Mouse (Mus musculus) olfactory bulb, adult 2 months (tissue): ENCODE measurements around the gene Tsr1. TPM values are rescaled to one million over a fixed set of nuclear protein-coding genes. Genes with fewer than 3 reads are reported as not detected.

Source experiments
- H3K27ac ChIP-seq: fragments of 200-500 bp; 2 replicates; pipeline ENCODE4 v1.5.1; 2012; ENCODE audit warnings: low read depth, low read length; ENCODE audit not compliant: insufficient read depth
- H3K4me1 ChIP-seq: fragments of 200-500 bp; 2 replicates; pipeline ENCODE4 v1.6.1; 2012; ENCODE audit warnings: low read length; ENCODE audit not compliant: control insufficient read depth, insufficient read depth
- H3K4me3 ChIP-seq: fragments of 200-500 bp; 2 replicates; pipeline ENCODE4 v1.5.1; 2012; ENCODE audit warnings: mild to moderate bottlenecking, low read depth, low read length, moderate library complexity; ENCODE audit not compliant: insufficient read depth
- CTCF ChIP-seq: fragments of 200-500 bp; IDR thresholded peaks from 2 replicates; pipeline ENCODE4 v1.5.1; 2012; ENCODE audit warnings: low read depth, mild to moderate bottlenecking, low read length, moderate library complexity; ENCODE audit not compliant: insufficient read depth
- POLR2A ChIP-seq: fragments of 200-500 bp; IDR thresholded peaks from 2 replicates; pipeline ENCODE4 v1.6.1; 2012; ENCODE audit warnings: mild to moderate bottlenecking, low read depth, low read length, moderate library complexity; ENCODE audit not compliant: insufficient read depth
- WGBS: fragments of 180-500 bp; shearing (Covaris S2); methylation state at CpG from one replicate; pipeline ENCODE4 v1.1.7; 2018; 5-methylcytosine and 5-hydroxymethylcytosine counted together
- polyA plus RNA-seq: library from polyadenylated mRNA; stranded (reverse); fragments of >200 nt; gene quantifications from 2 replicates; pipeline ENCODE4 v1.2.4, GENCODE M21; 2012; ENCODE audit warnings: low replicate concordance; ENCODE audit not compliant: missing spikeins, insufficient read depth, insufficient read length

Gene Tsr1
- polyA plus RNA-seq, 1 experiment: not detected

DNA sequence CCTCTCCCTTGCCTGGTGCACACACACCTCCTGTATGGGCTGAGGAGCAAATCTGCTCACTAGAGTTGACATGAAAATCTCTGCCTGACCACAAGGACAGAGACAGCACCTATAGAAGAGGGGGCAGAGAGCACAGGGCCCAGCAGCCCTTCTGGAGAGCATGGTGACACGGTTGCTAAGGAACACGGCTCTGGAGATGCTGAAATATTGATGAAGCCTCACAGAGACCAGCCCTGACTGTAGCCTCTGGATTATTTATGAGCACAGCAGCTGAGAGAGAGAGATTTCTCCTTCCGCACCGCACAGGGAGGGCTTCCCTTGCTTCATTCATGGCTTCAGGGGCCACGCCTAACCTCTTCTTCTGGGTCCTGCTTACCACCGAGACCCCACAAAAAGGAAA is 28.3 kb upstream of the Tsr1 start:
- no peak for TF ChIP-seq POLR2A
- no peak for TF ChIP-seq CTCF
- H3K27ac ChIP-seq: no peak overlapping the region
- peaks cover 16% of the 10 kb centered on the region for H3K4me1 ChIP-seq
- WGBS: 88% methylated on average over 6 of the region's 6 CpGs
- no peak overlapping the region for H3K4me3 ChIP-seq

DNA sequence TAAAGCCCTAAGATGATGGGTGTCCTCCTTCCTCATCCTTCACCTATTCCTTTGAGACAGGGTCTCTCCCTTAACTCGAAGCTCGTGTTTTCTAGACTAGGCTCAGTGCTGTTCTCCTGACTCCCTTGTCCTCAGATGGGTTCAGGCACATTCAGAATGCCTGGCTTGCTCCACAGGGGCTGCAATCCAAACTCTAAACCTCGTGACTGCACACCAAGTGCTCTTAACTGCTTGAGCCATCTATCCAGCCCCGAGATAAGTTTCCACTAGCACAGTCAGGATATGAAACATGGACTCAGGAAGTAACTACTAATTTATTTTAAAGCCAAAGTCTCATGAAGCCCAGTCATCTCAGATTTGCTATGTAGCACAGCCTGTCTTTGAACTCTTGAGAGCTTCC is 27.3 kb upstream of the Tsr1 start:
- WGBS: 65% methylated on average over 4 of the region's 4 CpGs
- H3K4me3 ChIP-seq: no peak overlapping the region
- peaks cover 20% of the 10 kb centered on the region for H3K4me1 ChIP-seq
- H3K27ac ChIP-seq: no peak overlapping the region
- TF ChIP-seq POLR2A (no peak), CTCF (no peak)

DNA sequence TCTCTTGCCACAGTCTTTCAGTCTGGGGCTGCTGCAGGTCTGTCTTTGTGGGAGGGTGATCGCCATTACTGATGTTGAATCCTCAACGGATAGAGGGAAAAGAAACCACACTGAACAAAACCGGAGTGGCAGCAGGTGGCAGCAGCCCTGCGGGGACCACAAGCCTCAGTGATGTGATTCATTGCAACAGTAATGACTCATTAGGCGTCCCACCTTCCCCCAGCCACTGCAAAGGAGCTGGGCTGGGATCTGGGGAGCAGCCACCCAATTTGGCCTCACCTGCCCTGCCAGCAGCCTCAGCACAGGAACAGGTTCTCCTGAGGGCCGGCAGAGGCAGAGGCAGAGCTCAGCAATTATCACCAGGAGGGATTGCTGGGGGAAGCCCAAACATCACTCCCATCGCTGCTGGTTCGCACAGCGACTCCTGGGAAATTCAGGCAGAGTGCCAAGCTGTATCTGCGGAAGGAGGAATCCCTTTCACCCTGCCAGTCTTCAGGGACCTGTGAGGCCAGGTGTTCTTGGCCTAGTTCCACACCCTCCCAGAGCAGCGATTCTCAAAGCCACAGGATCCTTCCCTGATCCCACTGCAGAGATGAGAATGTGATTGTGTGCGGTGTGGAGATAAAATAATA is 26.8 kb upstream of the Tsr1 start:
- Histone ChIP-seq H3K27ac (peak overlapping the region; percentile 23; the same call in 1 of the 2 replicates), H3K4me1 (peaks cover 20% of the 10 kb centered on the region), H3K4me3 (no peak overlapping the region; the same call in 1 of the 2 replicates)
- WGBS: 13% methylated on average over 12 of the region's 12 CpGs
- TF ChIP-seq POLR2A (no peak), CTCF (no peak)

DNA sequence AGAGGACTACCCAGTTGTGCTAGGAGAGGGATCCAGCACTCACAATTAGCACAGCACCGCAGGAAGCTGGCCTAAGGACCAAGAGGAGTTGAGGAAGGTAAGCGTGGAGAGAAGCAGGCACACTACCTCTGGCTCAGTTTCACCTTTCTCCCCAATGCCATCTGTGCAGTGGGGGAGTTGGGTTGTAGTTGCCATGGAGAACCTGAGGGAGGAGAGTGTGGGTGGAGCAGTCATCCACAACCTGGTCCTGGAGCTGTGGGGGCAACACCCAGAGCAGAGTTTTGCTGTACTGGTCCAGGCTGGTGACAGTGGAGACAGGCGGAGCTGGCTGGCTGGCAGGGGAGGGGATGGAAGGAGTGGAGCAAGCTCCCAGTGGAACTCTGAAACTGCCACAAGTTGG is 23.2 kb upstream of the Tsr1 start:
- H3K4me3 ChIP-seq: no peak overlapping the region
- WGBS: 75% methylated on average over 3 of the region's 3 CpGs
- H3K27ac ChIP-seq: no peak overlapping the region
- TF ChIP-seq CTCF: no peak
- no peak for TF ChIP-seq POLR2A
- H3K4me1 ChIP-seq: peaks cover 20% of the 10 kb centered on the region

DNA sequence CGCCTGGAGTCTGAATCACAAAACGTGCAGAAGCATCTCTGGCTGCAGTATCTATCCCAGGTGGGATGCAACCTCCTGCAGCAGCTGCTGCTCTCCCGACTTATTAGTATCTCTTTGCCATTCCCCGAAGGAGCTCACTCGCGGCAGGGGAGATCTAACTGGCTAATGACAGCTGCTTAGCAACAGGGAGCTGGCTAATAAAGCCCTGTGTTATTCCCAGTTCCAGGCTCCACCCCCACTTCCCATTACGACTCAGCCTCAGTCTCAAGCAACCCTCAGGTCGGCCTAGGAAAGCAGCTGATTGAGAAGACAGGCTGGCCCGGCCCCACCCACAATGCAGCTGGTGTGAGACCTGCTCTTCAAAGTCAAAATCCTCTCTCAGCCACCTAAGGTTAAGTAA is 21.1 kb upstream of the Tsr1 start:
- TF ChIP-seq POLR2A (no peak), CTCF (no peak)
- WGBS: 5% methylated on average over 9 of the region's 9 CpGs
- Histone ChIP-seq H3K4me3 (no peak overlapping the region), H3K27ac (peak overlapping the region; percentile 10; the same call in 1 of the 2 replicates), H3K4me1 (peaks cover 17% of the 10 kb centered on the region)

DNA sequence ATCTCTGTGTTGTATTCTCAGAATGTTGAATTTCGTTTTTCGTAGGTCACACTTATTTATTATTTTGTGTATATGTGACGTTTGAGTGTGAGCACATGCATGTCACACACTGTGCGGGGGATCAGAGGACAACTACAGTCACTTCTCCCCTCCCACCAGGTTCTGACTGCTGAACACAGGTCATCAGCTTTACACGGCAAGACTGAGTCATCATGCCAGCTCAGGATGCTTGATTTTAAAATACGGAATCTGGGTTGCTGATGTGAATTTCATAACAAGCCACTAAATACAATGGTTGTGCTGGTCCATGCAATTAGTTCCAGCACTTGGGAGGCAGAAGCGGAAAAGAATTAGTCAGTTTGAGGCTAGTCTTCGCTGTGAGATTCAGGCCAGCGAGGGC is 16.9 kb upstream of the Tsr1 start:
- Histone ChIP-seq H3K4me1 (peaks cover 18% of the 10 kb centered on the region), H3K27ac (peak overlapping the region; percentile 56), H3K4me3 (no peak overlapping the region)
- TF ChIP-seq CTCF: no peak
- TF ChIP-seq POLR2A: no peak
- 41% methylated on average over 9 of the region's 9 CpGs for WGBS

DNA sequence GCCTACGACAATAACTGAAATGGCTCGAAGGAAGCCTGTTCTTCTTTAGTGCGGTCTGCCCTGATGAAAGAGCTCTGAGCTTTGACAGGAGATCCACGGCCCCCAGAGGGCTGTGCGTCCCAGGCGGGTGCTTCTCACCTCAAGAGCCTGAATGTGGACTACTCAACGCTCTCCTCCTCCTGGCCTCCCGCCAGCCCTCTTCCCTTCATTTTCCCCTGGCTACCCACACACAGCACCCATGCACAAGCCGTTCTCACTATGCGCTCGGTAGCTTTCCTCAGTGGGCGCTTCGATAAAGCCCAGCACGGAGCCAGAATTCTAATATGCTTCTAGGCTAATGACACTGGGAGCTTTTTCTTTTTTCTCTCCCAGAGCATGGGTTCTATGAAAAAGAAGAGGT is 15.9 kb upstream of the Tsr1 start:
- H3K27ac ChIP-seq: peak overlapping the region; percentile 56
- H3K4me3 ChIP-seq: no peak overlapping the region
- TF ChIP-seq POLR2A (no peak), CTCF (no peak)
- 32% methylated on average over 14 of the region's 14 CpGs for WGBS
- peaks cover 14% of the 10 kb centered on the region for H3K4me1 ChIP-seq

DNA sequence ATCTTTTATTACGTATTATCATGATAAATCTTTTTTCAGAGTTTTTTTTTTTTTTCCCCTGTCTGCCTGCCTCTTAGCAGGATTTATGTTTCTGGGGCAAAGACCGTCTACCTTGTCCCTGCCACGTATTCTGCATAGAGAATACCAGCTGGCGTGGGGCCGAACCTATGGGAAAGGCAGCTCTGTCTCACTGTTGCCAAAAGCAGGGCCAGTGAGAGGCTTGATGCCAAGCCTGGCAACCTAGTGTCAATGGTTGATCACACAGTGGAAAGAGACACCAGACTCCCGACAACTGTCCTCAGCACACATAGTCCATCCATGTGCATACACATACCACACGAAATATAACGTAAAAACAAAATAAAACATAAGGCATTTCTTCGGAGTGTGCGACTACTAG is 14.8 kb upstream of the Tsr1 start:
- Histone ChIP-seq H3K27ac (no peak overlapping the region), H3K4me1 (peaks cover 14% of the 10 kb centered on the region), H3K4me3 (no peak overlapping the region)
- WGBS: 89% methylated on average over 10 of the region's 10 CpGs
- no peak for TF ChIP-seq POLR2A
- no peak for TF ChIP-seq CTCF

DNA sequence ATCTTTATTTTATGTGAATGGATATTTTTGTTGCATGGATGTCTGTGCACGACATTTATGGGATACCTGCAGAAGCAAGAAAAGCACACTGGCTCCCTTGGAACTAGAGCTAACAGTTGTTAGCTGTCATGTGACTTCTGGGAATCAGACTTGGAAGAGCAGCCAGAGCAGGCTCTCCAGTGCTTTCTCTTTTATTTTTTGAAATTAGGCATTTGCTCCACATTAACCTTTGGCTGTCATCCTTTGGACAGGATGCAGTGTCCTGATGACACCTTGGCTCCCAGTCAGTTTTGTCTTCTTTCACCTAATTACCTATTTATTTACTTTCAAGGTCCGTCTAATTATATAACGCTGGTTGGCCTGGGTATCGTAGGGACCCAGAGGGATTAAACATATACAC is 3.3 kb upstream of the Tsr1 start:
- WGBS: 66% methylated on average over 4 of the region's 4 CpGs
- H3K27ac ChIP-seq: no peak overlapping the region
- no peak overlapping the region for H3K4me3 ChIP-seq
- TF ChIP-seq POLR2A (no peak), CTCF (no peak)
- H3K4me1 ChIP-seq: peaks cover 4% of the 10 kb centered on the region
